Mouse (Mus musculus): ENCODE results near the gene Fn3k. TPM values are rescaled to one million over a fixed set of nuclear protein-coding genes. Genes with fewer than 3 reads are reported as not detected.

The Fn3k gene
- not detected for polyA plus RNA-seq (2017; shearing (Covaris generic))

GRCm38 (mm10) chr11:121434156-121435155, at the start of gene Fn3k:
Gene Fn3k, plus strand, starts transcription at chr11:121434913.
- ATAC-seq = peak; percentile 100

DNA sequence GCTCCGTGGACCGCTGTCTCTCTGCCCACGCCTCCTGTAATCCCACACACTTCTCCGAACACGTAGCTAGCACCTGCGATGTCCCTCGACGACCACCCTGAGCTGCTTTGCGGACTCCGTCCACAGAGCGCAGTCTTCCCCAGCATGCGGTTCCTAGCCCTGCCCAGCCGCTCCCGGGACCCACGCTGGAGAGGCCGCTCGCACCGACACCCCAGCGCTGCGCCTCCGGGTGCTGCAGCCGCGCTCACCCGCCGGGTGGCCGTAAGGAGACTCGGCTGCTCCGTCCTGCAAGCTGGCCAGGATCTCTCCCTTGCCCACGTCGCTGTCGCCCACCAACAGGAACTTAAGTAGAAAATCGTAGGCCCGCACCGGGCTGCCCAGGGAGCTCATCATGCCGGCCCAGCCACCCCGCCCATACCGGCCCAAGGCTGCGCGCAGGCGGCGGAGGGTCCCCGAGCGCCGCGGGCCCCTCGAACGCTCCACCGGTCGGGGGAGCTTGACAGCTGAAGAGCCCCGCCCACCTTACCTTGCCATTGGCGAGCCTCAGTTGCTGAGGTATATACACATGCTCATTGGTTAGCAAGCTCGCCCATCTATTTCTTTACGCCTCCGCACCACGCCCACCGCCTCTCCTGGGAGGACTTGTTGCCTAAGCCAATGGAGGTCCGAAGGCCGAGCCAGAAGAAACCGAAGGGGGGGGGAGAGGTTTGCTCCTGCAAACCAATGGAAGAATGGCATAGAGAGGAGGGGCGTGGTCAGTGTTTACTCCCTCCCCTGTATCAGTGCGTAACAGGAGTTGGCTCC, 46.8 kb upstream of the Fn3k start, which contains the start of gene Rab40b:
Gene Rab40b (minus strand): TSS at position 502 of the 804 bp plus-strand sequence.
- no peak for ATAC-seq

- no peak for ATAC-seq
Observed at GRCm38 (mm10) chr11:121388554-121388945, 46.2 kb upstream of the Fn3k start.

DNA sequence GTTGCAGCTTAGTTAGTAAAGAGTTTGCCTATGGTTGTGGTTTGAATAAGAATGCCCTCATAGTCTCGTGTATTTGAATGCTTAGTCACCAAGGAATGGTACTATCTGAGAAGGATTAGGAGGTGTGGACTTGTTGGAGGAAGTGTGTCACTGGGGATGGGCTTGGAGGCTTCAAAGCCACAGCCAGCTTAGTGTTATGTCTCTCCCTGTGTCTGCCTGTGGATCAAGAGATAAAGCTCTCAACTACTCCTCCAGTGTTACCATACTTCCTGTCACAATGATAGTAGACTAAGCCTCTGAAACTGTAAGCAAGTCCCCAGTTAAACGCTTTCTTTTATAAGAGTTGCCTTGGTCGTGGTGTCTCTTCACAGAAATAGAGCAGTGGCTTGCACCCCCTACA, 43.9 kb upstream of the Fn3k start:
- ATAC-seq = no peak

DNA sequence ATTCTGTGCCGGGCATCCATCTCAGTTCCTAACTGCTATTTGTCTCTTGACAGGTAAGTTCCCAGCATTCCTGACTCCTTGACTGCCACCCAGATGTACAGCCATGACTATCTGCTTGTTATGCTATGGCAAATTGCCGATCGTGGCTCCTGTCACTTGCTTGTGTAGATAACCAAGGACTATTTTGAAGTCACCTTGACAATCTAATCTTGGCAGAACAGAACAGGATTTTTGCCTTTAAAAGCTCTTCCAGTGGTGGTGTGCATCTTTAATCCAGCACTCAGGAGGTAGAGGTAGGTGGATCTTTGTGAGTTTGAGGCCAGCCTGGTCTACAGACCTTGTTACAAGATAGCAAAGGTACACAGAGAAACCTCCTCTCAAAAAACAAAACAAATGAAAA, 42.3 kb upstream of the Fn3k start:
- no peak for ATAC-seq

DNA sequence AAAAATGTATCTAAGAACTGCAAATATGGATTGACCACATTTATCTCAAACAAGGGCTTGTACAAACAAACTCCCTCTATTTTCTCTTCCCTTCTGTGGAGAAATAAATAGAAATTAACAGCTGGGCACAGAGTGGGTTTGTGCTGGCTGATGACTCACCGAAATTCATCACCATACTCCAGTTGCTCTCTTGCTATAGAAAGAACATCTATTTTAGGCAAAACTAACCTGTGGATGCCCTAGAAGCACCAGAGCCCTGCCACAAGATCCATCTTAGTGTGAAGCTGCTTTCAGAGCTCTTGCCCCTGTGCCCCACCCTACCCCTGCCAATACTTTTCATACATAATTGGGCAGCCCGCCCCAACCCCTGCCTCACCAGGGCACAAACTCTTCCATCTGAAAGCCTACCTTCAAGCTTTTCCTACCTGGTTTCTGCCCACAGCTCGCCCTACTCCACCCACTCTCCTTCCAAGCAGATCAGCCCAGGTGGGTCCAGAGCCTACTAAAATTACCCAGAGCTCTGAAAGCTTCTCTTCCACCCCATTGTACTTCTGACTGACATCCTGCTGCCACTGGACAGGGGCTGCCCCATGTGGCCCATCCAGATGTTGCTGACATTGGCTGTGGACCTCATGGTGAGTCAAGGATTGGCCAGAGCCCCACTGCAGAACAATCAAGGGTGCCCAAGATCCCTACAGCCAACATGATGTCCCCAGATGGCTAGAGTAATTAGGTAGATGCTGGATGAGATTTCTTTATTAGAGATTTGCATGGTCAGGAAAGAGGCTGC, 27.2 kb upstream of the Fn3k start:
- ATAC-seq = no peak

- no peak for ATAC-seq
Observed at GRCm38 (mm10) chr11:121414762-121415161, 20.0 kb upstream of the Fn3k start.

- ATAC-seq = no peak
Observed at GRCm38 (mm10) chr11:121415351-121415750, 19.4 kb upstream of the Fn3k start.

GRCm38 (mm10) chr11:121417971-121418370, 16.7 kb upstream of the Fn3k start:
- ATAC-seq = no peak

DNA sequence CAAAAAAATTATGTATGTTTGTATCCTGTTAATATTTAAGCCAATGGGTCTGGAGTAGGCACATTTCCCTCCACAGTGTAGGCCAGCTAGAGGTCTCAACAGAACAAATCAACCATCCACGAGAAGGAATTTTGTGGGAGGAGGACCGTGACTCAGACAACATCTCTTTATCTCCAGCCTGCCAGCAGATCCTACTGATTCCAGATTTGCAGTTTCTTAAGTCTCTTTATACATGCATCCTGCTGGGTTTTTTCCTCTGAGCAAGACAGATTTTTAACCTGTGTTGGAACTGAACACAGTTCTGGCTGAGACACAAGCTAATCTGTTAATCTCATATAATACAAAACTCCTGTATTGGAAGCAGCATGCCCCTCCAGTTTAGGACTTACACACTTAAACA, 15.8 kb upstream of the Fn3k start:
- ATAC-seq = no peak

DNA sequence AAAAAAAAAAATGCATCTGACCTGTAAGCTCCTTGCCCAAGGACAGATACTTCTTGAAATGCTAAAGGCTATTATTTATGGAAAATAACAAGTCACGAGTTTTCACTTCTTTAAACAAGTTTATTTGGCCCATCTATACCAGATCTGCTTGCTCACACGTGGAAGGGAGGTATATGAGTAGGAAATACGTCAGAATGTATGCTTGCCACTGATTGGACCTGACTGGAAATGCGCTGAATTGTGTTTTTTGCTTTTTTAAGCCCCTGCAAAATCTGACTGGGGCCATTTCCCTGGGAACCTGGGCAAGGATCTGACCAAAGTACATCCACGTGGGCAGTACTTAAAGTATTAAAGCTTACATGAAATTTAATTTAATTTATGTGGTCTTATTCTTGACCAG, 14.3 kb upstream of the Fn3k start:
- ATAC-seq = no peak

- ATAC-seq = peak; percentile 99
Observed at GRCm38 (mm10) chr11:121420830-121421552, 13.7 kb upstream of the Fn3k start, which contains the start of gene Fn3krp. Gene Fn3krp, plus strand, starts transcription at chr11:121421401.

- ATAC-seq = peak; percentile 21
Observed at GRCm38 (mm10) chr11:121421553-121422173, 13.1 kb upstream of the Fn3k start.

DNA sequence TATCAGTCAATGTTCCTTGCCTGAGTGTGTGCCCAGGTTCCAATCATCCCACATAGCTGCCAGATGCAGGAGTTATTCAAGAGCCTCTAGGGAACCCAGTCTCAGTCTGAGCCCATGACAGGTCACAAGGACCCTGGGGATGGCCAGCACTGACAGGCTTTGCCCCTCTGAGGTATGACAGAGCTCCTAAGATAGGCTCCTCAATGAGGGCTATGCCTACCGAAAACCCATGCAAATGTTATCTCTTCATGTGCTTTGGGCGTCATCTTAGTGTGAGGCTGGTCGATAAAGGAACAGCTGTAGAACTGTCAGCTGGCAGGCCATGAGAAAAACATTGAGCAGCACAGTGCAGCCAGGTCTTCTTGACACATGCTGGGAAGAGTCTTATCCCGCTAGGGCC, 1.3 kb upstream of the Fn3k start:
- no peak for ATAC-seq

- ATAC-seq = no peak
Observed at GRCm38 (mm10) chr11:121437236-121437635, 2.5 kb downstream of the Fn3k start.

- no peak for ATAC-seq
Observed at GRCm38 (mm10) chr11:121439686-121440292, 5.1 kb downstream of the Fn3k start.

DNA sequence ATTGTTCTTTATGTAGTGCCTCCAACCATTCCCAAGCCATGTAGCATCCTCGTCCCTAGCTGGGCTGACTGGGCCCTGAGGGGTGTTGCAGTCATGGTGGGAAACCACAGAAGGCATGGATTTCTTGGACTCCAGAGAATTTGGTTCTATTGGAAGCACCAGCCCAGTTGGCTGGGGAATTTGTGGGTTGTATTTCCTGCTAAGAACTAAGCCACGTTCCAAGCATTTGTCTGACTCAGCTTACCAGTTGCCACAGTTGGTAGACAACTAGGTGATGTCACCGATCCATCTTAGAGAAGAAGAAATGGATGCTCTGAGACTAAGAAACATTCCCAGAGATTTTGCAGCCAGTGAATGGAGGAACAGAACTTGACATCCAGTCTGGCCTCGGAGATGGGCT, 6.9 kb downstream of the Fn3k start:
- no peak for ATAC-seq

GRCm38 (mm10) chr11:121442076-121442475, 7.4 kb downstream of the Fn3k start:
- no peak for ATAC-seq

DNA sequence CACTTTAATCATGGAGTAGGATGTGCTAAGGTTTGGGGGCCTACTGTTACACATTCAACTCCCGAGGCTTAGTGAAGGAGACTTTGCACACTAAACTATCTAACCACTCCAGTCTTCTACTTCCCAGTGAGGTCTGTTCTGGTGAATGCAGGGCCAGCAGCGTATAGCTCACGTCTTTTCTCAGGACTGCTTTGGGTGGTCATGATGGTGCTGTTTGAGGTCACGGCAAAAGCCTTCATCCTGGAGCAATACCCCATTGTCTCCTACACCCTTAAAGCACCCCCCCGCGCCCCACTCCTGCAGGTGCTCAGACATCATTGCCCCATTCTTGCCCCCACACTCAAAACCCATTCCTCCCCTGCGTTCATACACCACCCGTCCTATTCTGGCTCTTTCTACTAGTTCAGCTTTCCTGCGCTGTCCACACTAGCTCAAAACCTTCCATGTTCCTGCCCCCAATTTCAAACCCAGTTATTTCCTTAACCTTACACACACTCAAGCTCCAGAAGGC, 16.6 kb downstream of the Fn3k start:
- no peak for ATAC-seq
